Mouse (Mus musculus): ENCODE results near the gene Pdgfc. TPM values are rescaled to one million over a fixed set of nuclear protein-coding genes. Genes with fewer than 3 reads are reported as not detected.
"Not testable (repeated sequence)": the region's sequence is repeated elsewhere in the genome, so short reads cannot be mapped to it uniquely, and the experiment has no call there.

Gene Pdgfc
- polyA plus RNA-seq, 1 experiment, result 6.2 TPM

DNA sequence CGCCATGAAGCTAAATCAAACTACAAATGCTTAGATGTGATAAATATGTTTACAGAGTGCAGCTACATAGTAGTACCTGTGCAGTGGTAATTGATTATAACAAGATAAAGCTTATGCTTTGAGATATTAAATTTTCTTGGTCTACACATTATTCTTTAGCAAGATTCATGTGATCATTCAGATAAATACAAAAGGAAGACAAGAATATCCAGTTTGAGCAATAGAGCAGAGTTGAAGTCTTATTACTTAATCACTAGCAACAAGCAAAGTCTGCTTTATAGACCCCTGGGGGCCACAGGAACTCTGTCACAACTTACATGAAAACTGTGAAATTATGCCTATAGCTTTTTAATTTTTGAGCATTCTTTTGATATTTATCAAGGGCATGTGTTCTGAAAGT lies 74.8 kb downstream of the Pdgfc start:
- TF ChIP-seq POLR2A (IDR thresholded peaks at IDR 0.05; ENCODE audit: borderline replicate concordance, extremely low read depth, insufficient read depth, insufficient read length, poor library complexity, severe bottlenecking), result no peak
- no peak for TF ChIP-seq CTCF (IDR thresholded peaks at IDR 0.05; ENCODE audit: borderline replicate concordance, extremely low read depth, insufficient read depth, insufficient read length)
- DNase-seq (ENCODE audit: low read depth), result no peak

DNA sequence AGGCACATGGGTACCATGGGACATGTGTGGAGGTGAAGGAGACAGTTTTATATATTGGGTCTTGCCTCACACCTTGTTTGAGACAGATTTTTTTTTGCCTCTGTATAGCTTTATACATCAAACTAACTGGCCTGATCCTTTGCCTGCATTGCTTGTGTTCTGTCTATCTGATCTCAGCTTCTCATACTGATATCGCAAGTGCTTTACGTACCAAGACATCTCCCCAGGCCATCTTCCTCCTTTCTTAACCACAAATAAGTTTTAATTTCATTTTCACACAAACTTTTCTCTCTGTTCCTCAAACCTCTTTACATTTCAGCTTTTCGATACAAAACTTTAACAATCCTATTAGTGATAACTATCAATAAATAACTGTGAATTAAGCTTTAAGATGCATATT lies 76.7 kb downstream of the Pdgfc start:
- no peak for DNase-seq (ENCODE audit: low read depth)
- TF ChIP-seq CTCF (IDR thresholded peaks at IDR 0.05; ENCODE audit: borderline replicate concordance, extremely low read depth, insufficient read depth, insufficient read length) (no peak), POLR2A (IDR thresholded peaks at IDR 0.05; ENCODE audit: borderline replicate concordance, extremely low read depth, insufficient read depth, insufficient read length, poor library complexity, severe bottlenecking) (no peak)

DNA sequence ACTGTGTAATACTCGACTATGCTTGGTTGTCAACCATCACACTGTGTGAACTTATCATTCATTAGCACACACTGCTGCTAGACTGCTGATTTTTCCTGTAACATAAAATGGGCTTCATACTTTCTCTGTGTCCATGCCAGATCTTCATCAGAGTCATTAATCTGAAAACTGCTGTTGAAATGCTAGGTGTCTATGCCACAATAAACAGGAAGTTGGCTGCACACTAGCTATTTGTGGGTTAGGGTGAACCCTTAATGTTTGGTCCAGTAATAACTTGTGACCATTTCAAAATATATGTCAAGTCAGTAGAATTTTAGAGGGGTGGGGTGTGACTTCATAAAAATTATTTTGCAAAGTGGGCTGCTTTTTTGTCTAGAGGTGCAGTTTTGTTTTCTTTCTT lies 84.4 kb downstream of the Pdgfc start:
- no peak for TF ChIP-seq POLR2A (IDR thresholded peaks at IDR 0.05; ENCODE audit: borderline replicate concordance, extremely low read depth, insufficient read depth, insufficient read length, poor library complexity, severe bottlenecking)
- TF ChIP-seq CTCF (IDR thresholded peaks at IDR 0.05; ENCODE audit: borderline replicate concordance, extremely low read depth, insufficient read depth, insufficient read length), result no peak
- DNase-seq (ENCODE audit: low read depth), result no peak

DNA sequence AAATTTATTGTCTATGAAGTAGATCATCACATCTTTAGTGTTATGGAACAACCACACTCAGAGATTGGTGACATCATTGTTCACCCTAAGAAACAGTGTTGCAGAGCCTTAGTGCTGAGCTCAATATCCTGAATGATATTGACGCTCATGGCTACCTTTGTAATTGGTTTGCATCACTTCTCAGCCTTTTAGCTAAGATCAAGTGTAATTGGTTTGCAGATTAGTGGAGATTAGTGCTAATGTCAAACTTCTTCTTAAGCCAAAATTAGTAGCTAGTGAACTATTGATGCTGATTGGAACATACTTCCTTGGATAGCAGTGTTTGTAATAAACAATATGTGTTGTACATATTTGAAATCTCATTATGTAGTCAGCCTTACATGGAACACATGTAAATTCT lies 85.5 kb downstream of the Pdgfc start:
- TF ChIP-seq CTCF (IDR thresholded peaks at IDR 0.05; ENCODE audit: borderline replicate concordance, extremely low read depth, insufficient read depth, insufficient read length), result no peak
- TF ChIP-seq POLR2A (IDR thresholded peaks at IDR 0.05; ENCODE audit: borderline replicate concordance, extremely low read depth, insufficient read depth, insufficient read length, poor library complexity, severe bottlenecking), result no peak

DNA sequence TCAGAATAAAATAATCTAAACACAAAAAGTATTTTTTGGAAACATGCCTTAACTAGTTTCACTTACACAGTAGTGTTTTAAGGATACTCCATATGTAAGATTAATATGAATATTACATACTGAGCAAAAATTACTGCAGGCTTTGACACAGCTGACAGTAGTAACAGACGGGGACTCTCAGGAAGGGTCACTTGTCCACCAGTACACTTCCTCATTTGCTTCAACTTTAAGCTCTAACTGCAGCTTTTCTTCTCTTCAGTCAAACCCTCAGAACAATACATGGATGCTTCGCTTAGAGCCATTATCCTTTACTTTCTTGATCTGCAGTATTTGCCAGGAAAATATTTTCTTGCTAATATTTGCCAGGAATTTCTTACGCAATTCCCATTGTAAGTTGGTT lies 87.2 kb downstream of the Pdgfc start:
- TF ChIP-seq CTCF (IDR thresholded peaks at IDR 0.05; ENCODE audit: borderline replicate concordance, extremely low read depth, insufficient read depth, insufficient read length) (no peak), POLR2A (IDR thresholded peaks at IDR 0.05; ENCODE audit: borderline replicate concordance, extremely low read depth, insufficient read depth, insufficient read length, poor library complexity, severe bottlenecking) (no peak)
- no peak for DNase-seq (ENCODE audit: low read depth)

More for the DNA sequence above, 85.5 kb downstream of the Pdgfc start:
- no peak for DNase-seq (ENCODE audit: low read depth)

DNA sequence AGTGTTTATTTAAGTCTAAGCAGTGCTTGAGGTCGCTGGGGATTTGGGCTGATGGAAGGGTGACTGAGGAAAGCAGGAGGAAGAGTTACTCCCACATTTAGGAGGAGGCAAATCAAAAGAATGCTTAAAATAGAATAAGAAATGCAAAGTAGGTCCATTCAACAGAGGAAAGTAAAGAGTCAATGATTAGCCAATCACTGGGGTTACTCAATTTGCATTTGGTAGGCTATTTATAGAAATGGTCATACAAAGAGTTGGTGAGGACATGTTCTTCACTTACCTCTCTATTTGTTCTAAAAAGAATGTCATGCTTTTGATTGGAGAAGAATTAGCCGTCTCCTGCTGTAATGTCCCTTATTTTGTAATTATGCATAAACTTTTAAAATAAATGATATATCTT lies 90.8 kb downstream of the Pdgfc start:
- no peak for TF ChIP-seq CTCF (IDR thresholded peaks at IDR 0.05; ENCODE audit: borderline replicate concordance, extremely low read depth, insufficient read depth, insufficient read length)
- no peak for TF ChIP-seq POLR2A (IDR thresholded peaks at IDR 0.05; ENCODE audit: borderline replicate concordance, extremely low read depth, insufficient read depth, insufficient read length, poor library complexity, severe bottlenecking)
- no peak for DNase-seq (ENCODE audit: low read depth)

DNA sequence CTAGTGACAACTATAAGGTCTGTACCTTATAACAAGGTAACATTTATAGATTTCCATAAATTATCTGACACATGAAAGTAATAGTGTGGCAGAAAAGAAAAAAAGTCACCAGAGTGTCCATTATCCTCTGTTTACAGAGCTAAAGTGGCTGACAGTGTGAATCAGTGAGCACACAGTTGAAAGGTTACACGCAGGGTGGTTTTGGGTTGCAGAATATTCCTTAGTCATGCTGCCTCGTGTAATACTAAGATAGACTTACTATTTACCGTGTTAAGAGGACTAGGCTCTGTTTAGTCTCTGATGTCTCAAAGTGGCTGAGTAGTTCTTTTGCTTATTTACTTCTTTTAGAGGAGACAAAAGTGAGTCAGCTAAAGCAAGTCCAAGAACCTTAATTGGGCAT lies 100.8 kb downstream of the Pdgfc start:
- TF ChIP-seq POLR2A (IDR thresholded peaks at IDR 0.05; ENCODE audit: borderline replicate concordance, extremely low read depth, insufficient read depth, insufficient read length, poor library complexity, severe bottlenecking) (no peak), CTCF (IDR thresholded peaks at IDR 0.05; ENCODE audit: borderline replicate concordance, extremely low read depth, insufficient read depth, insufficient read length) (no peak)
- no peak for DNase-seq (ENCODE audit: low read depth)

DNA sequence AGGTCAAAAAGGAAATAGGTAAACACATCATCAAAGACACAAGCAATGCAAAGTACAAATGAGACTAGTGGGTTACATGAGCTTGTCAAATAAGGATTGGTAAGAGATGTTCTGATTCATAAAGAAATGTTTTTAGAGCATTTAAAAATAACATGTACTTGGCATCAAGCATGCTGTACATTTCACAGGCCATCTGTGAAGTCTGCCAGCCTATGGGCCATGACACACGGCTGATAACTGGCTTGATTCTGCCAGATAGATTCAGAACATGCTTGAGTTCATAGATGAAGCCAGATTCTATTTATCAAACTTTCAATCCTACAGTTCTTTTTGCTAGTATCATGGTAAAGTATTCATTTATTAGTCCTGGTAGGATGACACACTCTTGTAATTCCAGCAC lies 101.8 kb downstream of the Pdgfc start:
- DNase-seq (ENCODE audit: low read depth), result not testable (repeated sequence)

DNA sequence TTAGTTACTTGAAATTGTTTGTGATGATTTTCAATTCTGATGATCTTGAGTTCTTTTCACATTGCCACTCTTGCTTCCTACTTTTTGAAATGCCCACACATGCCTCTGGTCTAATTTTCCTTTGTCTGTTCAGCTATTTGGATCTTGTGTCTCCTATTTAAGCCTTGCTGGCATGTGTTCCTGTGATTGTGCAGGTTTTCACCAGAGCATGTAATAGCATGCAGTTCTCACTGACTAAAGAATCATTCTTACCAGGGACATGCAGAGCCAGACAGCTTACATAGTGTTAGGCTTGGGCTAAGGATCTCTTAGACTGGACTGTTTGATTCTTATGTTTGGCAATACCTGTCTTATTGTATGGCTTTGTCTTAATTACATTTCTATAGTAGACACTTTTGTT lies 107.5 kb downstream of the Pdgfc start:
- DNase-seq (ENCODE audit: low read depth), result no peak
- no peak for TF ChIP-seq POLR2A (IDR thresholded peaks at IDR 0.05; ENCODE audit: borderline replicate concordance, extremely low read depth, insufficient read depth, insufficient read length, poor library complexity, severe bottlenecking)
- TF ChIP-seq CTCF (IDR thresholded peaks at IDR 0.05; ENCODE audit: borderline replicate concordance, extremely low read depth, insufficient read depth, insufficient read length), result no peak

DNA sequence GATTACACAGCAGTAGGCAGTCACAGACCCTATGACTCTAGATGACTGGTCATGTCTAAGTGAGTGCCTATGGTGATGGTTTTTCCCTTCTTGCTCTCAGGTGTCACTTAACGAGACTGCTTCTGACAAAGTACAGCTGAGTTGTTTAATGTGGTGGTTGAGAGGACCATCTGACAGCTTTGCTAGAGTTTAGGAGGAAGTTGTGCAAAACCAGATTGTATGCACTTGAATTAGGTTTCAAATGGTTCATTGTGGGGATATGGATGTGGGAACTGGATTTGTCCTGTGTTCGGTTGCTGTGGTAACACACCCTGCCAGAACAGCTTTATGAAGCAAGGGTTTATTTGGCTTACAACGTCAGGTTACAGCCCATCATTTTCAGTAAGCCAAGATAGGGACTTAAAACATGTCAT lies 112.9 kb downstream of the Pdgfc start:
- TF ChIP-seq POLR2A (IDR thresholded peaks at IDR 0.05; ENCODE audit: borderline replicate concordance, extremely low read depth, insufficient read depth, insufficient read length, poor library complexity, severe bottlenecking) (no peak), CTCF (IDR thresholded peaks at IDR 0.05; ENCODE audit: borderline replicate concordance, extremely low read depth, insufficient read depth, insufficient read length) (no peak)
- peak; percentile 44 for DNase-seq (ENCODE audit: low read depth)

DNA sequence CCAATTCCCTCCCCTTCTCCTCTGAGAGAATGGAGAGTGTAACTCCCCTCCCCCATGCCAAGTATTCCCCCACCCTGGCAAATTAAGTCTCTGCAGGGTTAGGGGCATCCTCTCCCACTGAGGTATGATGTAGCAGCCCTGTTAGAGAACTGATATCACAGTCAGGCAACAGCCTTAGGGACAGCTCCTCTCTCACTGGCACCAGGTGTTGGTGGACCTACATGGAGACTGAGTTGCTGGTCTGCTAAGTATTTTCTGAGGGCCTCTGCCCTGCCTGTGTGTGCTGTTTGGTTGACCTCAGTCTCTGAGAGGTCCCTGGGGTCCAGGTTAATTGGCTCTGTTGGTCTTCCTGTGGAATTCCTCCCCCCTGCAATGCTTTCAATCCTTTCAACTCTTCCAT lies 114.0 kb downstream of the Pdgfc start:
- TF ChIP-seq POLR2A (IDR thresholded peaks at IDR 0.05; ENCODE audit: borderline replicate concordance, extremely low read depth, insufficient read depth, insufficient read length, poor library complexity, severe bottlenecking), result no peak
- no peak for TF ChIP-seq CTCF (IDR thresholded peaks at IDR 0.05; ENCODE audit: borderline replicate concordance, extremely low read depth, insufficient read depth, insufficient read length)
- DNase-seq (ENCODE audit: low read depth), result no peak

DNA sequence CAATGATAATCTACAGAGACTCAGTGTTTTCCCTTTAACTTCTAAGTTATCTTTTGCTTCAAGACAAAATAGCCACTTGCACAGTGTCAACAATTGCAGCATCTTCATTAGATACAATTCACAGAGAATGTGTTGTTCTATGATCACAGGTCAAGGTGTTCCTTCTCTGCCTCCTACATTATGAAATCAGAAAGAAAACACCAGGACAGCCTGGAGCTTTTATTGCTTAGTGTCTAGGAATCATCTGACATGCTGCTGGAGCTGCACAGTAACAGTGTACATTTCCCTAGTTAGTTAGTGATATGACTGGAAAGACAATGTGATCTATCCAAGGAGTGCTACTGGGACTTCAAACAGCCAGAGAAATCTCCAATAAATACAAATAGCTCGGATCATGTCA lies 118.2 kb downstream of the Pdgfc start:
- no peak for TF ChIP-seq CTCF (IDR thresholded peaks at IDR 0.05; ENCODE audit: borderline replicate concordance, extremely low read depth, insufficient read depth, insufficient read length)
- no peak for TF ChIP-seq POLR2A (IDR thresholded peaks at IDR 0.05; ENCODE audit: borderline replicate concordance, extremely low read depth, insufficient read depth, insufficient read length, poor library complexity, severe bottlenecking)
- DNase-seq (ENCODE audit: low read depth), result no peak

All from brain, embryonic 14.5 days (tissue).